Mouse (Mus musculus) urinary bladder, postnatal 4 days (tissue): ENCODE measurements around the gene Ranbp1.

Source experiments
- DNase-seq, 2 experiments: peaks; one replicate each; pipeline ENCODE4 v3.0.0; 2021 to 2022; ENCODE audit warnings: low spot score in 2 of 2

The Ranbp1 gene

GRCm38 (mm10) chr16:18234671-18235388 lies 13.7 kb downstream of the Ranbp1 start, which contains the start of gene Zdhhc8:
TSS of gene Zdhhc8 (minus strand) at chr16:18235136.
- DNase-seq, result peak; percentile 76 to 78

- no peak for DNase-seq
Measured at GRCm38 (mm10) chr16:18233919-18234670, 14.4 kb downstream of the Ranbp1 start.

- DNase-seq, result no peak
Measured at GRCm38 (mm10) chr16:18233451-18233850, 15.1 kb downstream of the Ranbp1 start.

GRCm38 (mm10) chr16:18231451-18231850 lies 17.1 kb downstream of the Ranbp1 start:
- DNase-seq, result no peak

GRCm38 (mm10) chr16:18231047-18231446 lies 17.5 kb downstream of the Ranbp1 start:
- no peak for DNase-seq

GRCm38 (mm10) chr16:18230617-18231016 lies 17.9 kb downstream of the Ranbp1 start:
- no peak for DNase-seq

GRCm38 (mm10) chr16:18229622-18230021 lies 18.9 kb downstream of the Ranbp1 start:
- no peak for DNase-seq

GRCm38 (mm10) chr16:18228856-18229255 lies 19.7 kb downstream of the Ranbp1 start:
- no peak for DNase-seq

- no peak for DNase-seq
Measured at GRCm38 (mm10) chr16:18227897-18228422, 20.6 kb downstream of the Ranbp1 start.

GRCm38 (mm10) chr16:18227187-18227586 lies 21.3 kb downstream of the Ranbp1 start:
- no peak for DNase-seq

GRCm38 (mm10) chr16:18222188-18222587 lies 26.3 kb downstream of the Ranbp1 start:
- DNase-seq, result no peak

- no peak for DNase-seq
Measured at GRCm38 (mm10) chr16:18221543-18221898, 27.0 kb downstream of the Ranbp1 start.

- DNase-seq, result no peak
Measured at GRCm38 (mm10) chr16:18220856-18221542, 27.5 kb downstream of the Ranbp1 start.

- no peak for DNase-seq
Measured at GRCm38 (mm10) chr16:18220001-18220400, 28.5 kb downstream of the Ranbp1 start.

- no peak for DNase-seq
Measured at GRCm38 (mm10) chr16:18218580-18218996, 29.9 kb downstream of the Ranbp1 start.

GRCm38 (mm10) chr16:18217579-18217978 lies 31.0 kb downstream of the Ranbp1 start, which contains the start of gene Ccdc188:
TSS of gene Ccdc188 (plus strand) at chr16:18217879.
- no peak for DNase-seq

GRCm38 (mm10) chr16:18214858-18215257 lies 33.7 kb downstream of the Ranbp1 start:
- DNase-seq, result no peak

GRCm38 (mm10) chr16:18213689-18214088 lies 34.8 kb downstream of the Ranbp1 start:
- no peak for DNase-seq

GRCm38 (mm10) chr16:18211417-18212171 lies 36.9 kb downstream of the Ranbp1 start:
- peak; percentile 78 to 92 for DNase-seq

GRCm38 (mm10) chr16:18210701-18211416 lies 37.7 kb downstream of the Ranbp1 start:
- DNase-seq, result peak in 1 of 2 experiments; percentile 80
